Mouse (Mus musculus): ENCODE results near the gene Spink2.

DNA sequence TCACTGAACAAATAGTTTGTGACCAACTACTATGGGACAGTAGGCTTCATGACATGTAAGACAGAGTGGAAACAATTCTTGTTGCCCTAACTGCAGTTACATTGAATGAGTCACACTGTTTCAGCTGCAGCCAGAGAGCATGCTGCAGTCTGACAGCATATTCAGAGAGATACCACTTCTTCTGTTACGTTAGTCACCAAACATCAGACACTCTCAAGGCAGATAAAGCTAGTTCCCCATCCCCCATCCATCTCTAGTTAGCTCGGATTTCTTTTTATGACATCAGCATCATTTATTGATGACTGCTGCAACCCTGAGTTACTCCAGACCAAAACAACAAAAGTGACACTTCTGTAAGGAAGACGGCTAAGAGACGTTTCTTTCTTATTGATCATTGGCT lies 36.5 kb downstream of the Spink2 start:
- TF ChIP-seq EP300 (optimal IDR thresholded peaks at IDR 0.05) (no peak), CTCF (IDR thresholded peaks at IDR 0.05; ENCODE audit: low read depth) (no peak)
